Mouse (Mus musculus): ENCODE measurements around the gene Mrps24.

Gene Mrps24

DNA sequence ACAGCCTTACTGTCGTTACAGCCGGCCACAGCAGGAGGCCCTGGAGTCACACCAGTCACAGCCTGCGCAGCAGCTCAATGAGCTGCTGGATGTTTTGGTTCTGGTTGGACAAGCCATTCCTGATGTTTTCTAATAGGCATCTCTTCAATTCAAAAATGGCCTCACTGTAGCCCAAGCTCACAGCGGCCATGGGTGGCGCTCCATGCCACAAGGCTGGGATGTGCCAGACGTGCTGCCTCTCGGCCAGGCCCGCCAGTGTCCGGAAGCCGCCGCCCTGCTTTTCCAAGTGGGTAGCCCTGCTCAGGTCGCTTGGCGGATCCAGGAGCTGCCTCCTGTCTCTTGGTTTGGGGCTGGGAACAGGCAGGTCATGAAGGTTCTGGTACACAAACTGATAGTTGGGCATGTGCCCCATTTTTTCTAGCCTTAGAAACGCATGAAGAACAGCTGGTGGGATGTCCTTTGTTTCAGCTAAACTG lies at the start of gene Mrps24:
TSS of gene Mrps24 (minus strand) at position 51 of the 476 bp plus-strand sequence.
- DNase-seq (ENCODE audit: low read depth), result no peak

DNA sequence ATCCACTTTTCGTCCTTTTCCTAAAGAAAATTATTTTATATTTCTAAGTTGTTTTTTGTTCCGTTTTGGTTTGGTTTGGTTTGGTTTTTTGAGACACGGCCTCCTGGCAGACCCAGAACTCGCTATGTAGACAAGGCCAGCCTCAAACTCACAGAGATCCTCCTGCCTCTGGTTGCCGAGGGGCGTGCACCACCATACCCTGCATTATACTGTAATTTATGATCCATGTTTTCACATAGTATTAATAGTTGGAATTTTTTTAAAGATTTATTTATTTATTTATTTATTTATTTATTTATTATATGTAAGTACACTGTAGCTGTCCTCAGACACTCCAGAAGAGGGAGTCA lies 47.1 kb upstream of the Mrps24 start:
- no peak for DNase-seq (ENCODE audit: low read depth)

DNA sequence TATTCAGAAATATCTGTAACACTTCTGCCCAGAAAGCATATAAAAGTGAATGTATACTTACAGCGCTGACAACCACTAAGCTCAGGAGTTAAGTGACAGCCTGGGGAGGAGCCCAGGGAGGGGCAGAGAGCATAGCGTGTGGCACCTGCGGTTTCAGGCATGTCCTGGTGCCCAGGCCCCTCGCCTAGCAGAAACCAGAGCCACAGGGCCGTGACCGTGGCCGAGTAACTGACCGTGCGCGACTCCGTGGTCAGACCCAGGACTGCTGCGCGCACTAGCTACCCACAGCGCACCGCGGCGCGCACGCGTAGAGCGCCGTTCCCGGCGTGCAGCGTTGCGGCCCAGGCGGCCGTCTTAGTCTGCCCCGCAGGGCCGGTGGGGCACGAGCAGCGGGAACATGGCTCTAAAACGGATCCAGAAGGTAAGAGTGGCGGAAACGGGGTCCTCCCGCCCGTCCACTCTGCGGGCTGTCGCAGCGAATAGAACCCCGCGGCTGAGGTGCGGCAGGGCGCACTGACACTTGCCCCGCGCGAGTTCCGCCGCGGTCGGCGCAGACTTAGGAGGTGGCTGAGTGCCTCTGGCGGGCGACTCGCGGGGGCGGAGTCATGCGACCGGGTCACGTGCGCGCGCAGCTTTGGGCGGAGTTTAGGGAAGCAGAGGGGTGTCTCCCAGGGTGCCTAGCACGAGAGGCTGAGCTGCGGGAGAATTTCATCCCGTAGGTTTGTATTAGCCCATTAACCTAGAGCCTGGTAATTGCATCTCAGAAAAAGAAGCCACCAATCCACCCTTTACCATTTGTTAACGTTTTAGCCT lies 46.5 kb upstream of the Mrps24 start, which contains the start of gene Urgcp:
TSS of gene Urgcp (minus strand) at position 557 of the 813 bp plus-strand sequence.
- peak; percentile 96 for DNase-seq (ENCODE audit: low read depth)

DNA sequence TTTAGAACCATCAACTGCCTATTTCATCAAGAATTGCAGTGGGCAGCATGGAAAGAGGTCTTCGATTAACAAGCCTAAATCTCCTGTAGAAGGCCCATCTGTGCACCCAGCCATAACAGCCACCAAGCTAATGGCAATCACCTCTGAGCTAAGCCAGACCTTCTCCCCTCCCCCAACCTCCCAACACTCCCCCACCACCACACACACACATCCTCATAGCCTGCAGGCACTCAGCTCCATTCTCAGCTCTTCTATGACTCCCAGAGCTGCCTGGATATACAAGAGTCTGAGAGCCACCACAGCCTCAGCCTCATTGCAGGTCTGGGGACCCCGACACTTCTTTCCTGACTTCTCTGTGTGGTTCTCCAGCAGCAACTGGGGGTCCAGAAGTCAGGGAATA lies 38.3 kb upstream of the Mrps24 start:
- no peak for DNase-seq (ENCODE audit: low read depth)

DNA sequence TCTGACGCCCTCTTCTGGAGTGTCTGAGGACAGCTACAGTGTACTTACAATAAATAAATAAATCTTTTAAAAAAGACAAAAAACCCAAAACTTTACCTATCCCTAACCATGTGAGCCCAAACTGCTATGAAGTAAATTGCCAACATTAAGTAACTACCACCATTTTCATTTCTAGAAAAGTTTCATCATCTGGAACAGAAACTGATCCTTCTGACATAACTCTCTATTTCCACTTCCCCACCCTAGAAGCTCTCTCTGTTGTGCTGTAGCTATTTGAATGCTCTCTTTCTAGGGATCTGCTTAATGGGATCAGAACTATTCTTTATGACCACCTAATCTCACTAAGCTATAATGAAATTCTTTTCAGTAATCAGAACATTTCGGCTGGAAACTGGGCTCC lies 29.5 kb upstream of the Mrps24 start:
- DNase-seq (ENCODE audit: low read depth), result no peak

DNA sequence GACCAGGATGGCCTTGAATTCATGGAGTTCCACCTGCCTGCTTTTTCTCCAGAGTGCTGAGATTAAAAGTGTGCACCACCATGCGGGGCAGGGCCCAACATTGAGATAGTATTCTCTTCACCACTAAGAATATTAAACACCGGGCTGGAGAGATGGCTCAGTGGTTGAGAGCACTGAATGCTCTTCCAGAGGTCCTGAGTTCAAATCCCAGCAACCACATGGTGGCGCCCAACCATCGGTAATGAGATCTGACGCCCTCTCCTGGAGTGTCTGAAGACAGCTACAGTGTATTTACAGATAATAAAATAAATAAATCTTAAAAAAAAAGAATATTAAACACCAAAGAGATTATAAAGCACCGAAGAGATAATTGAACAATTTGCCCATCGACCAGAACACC lies 26.6 kb upstream of the Mrps24 start:
- DNase-seq (ENCODE audit: low read depth), result peak; percentile 73

DNA sequence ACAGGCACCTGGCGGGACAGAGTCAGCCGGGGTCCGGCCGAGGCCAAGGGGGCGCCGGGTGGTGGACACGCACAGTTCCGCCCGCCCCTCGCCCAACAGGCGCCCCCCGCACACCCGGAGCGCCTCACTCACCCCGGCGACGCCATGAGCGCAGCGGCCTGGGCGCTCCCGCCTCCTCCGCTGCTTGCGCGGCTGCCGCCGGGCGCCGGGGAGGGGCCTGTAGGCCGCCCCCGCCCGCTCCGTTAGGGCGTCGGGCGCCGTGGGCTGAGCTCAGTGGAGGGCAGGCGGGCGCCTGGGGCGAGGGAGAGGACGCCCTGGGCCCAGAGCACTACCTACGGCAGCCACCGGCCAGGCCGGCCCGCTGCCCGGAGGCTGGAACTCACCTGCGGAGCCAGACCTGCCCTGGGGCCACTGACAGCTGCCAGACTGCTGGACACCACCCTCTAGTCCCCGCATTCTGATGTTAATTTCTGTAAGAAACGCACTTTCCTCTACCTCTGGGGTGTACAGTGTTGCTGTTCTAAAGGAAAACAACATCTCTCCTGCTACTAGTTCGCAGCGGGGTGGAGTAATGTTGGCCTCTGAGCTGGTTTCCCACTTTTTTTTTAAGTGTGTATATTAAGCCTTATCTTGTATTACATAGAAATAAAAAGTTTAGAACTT lies 25.6 kb upstream of the Mrps24 start:
- peak; percentile 89 for DNase-seq (ENCODE audit: low read depth)

DNA sequence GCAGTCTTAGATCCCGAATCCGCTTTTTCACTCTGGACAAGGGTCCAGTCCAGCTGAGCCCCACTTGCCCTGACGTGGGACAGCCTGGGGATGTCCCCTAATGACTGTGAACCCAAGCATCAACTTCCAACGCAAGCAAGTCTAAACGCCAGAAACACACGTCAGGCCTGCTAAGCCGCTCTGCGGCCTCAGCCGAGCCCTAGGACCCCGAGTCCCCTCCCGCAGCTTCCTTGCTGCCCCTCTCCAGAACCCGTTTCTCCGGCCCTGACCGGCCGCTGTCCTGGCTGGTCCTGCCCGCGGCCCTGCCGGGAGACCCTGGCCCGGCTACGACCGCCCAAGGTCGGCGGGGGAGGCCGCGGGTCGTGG lies 25.1 kb upstream of the Mrps24 start:
- DNase-seq (ENCODE audit: low read depth), result peak; percentile 55

DNA sequence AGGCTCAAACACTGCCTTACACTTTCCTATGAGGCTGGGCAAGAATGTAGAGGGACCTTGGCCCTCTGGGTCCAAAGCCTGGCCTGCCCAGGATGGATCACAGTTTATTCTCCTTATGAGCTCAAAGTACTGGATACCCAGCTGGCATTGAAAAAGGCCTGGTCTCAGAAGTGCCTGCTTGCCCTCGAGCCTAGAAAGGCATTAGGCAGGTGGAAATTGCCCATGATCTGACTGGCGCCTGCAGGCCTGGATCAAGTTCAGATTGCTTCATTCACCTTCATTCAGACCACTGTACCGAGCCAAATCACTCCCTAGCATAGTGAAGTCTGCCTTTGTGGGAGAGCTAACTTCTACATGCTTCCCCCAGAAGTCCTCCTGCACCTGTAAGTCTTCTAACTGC lies 24.4 kb upstream of the Mrps24 start:
- DNase-seq (ENCODE audit: low read depth), result peak; percentile 23

DNA sequence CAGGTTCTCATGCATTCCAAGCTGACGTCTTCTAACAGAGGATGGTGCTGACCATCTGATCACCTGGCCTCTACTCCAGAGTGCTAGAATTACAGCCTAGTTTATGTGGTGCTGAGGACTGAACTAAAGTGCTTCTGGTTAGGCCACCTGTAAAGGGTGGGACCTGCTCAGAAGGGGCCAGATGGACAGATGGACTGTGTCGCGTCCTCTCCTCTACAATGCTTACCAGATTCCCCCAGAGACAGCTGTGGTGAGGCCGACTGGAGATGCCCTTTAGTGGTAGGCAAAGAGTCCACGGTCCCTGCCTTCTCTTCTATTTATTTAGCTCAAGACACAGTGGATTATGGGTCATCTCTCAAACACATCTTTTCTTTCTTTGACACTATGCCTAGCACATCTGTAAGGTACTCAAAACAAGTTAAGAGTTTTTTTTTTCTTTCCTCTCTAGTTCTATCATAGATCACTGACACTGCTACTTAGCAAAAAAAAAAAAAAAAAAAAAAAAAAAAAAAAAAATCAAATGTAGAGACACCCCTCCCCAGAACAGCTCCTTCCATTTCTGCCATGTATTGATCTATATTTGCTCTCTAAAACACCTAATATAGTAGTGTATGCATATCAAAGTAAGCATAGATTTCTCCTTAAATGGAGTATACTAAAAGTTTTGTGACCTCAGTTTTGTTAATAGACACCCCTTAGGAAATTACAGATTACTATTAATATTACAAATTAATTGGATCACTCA lies 23.6 kb upstream of the Mrps24 start:
- DNase-seq (ENCODE audit: low read depth), result no peak

DNA sequence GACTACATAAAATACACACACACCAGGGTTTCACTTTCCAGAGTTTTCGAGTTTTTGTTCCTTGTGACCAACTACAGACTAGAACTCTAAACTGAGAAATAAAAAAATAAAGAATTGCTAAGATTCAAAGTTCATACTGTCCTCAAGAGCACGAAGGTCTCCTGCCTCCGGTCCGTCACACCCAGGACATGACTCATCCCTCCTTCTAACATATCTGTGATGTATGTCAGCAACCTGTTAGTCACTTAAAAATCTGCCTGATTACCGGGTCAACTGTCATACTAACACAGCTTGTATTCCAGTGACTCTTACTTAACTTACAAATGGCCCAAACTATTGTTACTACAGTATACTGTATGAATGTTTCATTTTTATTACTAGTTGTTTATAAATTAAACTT lies 21.7 kb upstream of the Mrps24 start:
- DNase-seq (ENCODE audit: low read depth), result peak; percentile 58

DNA sequence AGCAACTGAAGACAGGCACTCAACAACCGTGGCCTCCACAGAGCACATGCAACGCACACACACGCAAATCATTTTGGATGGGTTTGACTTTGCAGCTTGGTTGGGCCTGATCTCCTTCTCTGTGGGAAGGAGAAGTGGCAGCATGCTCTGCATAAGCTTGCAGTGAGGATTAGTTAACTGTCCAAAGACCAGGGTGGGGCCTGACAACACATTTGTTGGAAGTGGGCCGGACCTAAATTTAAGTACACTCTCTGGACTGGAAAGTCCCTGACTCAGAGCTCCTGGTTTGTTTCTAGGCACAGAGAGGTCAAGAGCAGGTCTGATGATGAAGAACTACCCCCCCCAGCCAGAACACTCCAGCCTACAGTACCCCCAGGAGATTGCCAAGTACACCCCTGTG lies 18.8 kb upstream of the Mrps24 start:
- DNase-seq (ENCODE audit: low read depth), result peak; percentile 74

DNA sequence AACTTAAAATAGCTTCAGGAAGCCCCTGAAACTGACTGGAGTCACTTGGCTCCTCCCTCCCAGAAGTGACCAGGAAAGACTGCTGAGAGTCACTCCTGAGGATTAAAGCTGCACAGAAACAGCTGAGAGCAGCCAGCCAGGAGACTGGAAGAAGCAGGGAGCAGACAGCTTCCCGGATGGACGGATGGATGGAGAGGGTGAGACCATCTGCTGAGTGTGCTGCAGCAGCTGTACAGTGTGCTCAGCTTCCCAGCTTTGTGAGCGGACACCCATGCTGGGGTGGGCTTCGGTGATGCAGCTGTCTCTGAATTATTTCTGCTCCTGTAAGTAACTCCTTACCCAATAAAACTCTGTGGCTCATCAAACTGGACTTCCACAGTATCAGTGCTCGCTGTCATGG lies 16.9 kb upstream of the Mrps24 start:
- no peak for DNase-seq (ENCODE audit: low read depth)

DNA sequence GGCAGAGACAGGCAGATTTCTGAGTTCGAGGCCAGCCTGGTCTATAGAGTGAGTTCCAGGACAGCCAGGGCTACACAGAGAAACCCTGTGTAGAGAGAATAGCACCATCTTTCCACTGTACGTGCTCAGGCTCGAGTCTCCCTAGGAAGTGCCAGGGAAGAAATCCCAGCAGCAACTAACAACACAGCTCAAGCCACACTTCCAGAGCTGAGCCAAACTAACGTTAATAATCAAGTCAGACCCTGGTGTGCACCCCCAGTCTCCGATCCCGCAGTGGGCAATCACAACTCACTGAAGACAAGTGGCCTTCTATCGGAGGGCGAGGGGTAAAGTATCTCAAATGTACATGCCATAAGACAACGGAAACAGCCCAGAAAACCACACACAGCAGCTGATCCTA lies 14.1 kb upstream of the Mrps24 start:
- no peak for DNase-seq (ENCODE audit: low read depth)

DNA sequence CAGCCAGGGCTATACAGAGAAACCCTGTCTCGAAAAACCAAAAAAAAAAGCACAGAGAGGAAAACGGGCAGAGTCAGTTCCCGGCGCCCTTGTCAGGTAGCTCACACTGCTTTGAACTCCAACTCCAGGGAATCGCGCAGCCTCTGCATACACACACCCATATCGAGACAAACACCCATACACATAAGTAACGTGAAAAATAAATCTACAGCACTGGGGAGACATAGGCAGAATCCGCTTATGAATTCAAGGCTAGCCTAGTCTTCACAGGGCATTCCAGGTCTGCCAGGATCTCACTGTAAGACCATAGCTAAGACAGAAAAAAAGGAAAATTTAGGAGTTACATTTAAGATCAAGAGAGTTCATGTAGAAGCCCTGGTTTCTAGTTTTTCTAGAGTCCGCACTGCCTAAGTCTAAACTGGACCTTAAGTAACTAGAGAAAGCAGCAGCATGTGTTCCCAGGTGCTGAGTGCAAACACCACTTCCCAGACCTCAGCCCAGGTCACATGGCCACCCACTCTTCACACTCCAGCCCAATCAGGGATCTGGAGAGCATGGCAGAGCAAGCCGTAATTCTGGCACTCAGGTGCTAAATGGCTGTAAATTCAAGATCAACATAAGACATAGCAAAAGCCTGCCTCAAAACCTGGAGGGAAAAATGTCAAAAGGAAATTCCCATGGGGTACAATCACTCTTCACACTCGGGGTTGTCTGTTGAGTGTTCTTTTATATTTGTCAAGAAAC lies 3.3 kb upstream of the Mrps24 start:
- no peak for DNase-seq (ENCODE audit: low read depth)

DNA sequence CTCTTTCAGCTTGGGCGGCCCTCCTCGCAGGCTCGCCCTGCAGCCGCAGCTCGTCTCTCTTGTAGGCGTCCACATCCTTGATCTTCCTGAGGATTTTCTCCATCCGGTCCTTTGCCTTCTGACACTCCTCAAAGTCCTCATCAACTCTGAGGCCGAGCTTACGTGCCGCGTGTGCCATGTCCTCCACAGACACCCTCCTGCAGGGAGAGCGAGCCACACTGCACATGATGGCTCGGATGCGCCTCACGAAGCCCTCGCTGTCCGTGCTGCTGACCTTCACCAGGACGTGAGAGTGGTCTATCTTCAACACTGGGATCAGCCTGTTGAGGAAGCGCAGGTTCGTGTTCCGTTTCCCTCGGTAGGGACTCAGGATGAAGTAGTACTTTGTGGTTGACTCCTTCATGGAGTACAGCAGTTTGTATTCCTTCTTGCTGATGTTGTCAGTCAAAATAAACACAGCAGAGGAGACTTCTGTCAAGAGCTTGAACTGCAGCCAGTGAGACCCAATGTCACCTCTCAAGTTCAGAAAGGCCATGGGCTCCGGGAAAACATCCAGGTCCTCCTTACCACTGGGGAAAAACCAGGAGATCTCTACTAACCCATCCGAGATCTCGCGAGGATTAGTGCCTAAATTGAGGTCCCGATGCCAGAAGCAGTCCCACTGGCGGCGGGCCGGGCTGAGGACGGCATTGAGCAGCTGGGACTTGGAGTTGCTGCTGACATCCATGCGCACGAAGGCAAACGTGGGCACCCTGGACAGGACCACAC lies 1.6 kb upstream of the Mrps24 start:
- no peak for DNase-seq (ENCODE audit: low read depth)

DNA sequence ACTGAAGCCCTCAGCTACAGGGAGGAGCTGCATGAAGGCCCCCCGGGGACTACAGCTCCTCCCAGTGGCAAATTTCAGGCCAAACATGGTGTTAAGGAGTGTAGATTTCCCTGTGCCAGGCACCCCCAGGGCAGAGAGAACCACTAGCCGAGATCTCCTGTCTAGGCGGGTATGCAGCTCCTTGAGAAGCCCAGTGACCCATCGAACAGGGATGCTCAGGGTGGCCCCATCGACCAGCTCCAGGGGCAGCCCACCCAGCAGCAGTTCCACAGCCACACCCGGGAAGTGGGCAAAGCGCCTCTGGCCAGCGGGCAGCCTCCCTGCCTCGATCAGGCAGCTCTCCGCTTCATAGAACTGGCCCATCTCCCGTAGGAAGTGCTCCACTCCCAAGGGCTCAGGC lies 766 bp upstream of the Mrps24 start:
- DNase-seq (ENCODE audit: low read depth), result no peak

DNA sequence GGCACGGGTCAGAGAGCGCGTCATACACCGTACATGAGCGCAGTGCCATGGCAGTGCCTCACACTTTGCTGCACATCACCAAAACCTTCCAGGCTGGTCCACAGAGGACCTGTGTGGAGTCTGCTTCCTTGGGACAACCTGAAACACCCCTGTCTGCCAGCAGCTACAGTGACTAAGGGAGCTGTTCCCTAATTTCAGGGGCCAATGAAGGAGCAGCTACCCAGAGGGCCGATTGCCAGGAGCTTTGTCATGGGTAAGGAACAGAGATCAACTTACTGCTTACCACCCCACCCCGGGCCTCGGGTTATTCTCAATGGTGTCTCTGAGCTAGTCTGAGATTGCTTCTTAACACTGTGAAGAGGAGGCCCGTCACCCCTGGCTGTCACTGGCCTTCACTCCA lies 301 bp downstream of the Mrps24 start:
- DNase-seq (ENCODE audit: low read depth), result no peak

DNA sequence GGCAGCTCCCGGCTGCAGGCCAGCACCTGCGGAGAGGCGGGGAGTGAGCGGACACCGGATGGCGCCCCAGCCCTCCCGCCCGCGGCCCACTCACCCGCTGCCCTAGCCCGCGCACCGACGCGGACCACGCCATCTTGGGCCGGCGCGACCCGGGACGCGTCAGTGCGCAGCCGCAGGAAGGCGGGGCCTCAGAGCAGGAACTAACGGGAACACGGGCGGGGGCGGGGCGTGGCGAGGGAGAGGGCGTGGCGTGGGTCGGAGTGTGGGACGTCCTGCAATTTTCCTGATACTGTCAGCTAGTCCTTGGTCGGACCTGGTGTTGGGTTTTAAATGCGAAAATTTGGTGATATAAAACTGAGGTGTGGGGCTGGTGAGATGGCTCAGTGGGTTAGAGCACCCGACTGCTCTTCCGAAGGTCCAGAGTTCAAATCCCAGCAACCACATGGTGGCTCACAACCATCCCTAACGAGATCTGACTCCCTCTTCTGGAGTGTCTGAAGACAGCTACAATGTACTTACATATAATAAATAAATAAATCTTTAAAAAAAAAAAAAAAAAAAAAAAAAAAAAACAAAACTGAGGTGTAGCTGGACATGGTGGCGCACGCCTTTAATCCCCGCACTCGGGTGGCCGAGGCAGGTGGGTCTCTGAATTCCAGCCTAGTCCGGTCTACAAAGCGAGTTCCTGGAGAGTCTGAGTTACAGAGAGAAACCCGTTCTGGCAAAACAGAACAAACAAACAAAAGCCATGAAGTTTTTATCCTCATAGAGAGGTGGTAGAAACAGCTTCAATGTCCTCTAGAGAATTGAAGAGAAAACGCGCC lies 7.7 kb downstream of the Mrps24 start:
- peak; percentile 96 for DNase-seq (ENCODE audit: low read depth)

DNA sequence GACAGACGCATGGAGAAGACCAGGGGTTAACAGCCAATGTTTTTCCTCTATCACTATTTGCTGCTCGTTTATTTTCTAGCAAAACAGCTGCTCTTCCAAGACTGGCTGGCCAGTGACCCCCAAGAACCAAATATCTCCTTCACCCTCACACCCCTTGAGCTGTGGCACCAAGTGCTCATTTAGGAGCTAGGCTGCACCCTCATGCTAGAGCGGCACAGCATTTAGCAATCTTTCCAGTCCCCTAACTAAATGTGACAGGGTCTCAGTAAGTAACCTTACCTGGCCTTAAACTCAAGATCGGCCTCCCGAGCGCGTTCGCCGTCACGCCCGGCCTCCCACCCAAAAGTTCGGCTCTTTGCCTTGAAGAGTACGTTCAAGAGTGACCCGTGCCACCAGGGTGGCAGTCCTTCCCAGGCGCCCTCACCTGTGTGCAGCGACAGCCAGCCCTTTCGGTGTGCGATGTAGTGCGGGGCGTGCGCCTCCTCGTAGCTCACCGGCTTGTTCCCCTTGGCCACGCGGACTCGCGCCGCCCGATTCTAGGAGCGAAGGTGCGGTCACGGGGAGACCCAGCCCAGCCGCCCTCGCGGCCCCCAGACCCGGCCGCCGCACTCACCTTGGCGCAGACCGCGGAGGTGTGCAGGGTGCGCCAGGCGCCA lies 8.5 kb downstream of the Mrps24 start:
- peak; percentile 14 for DNase-seq (ENCODE audit: low read depth)

Data from NIH3T3 (cell line).